Mouse (Mus musculus) erythroblast, adult 5-6 weeks (primary cell): ENCODE measurements around the gene Ces1b. TPM values are rescaled to one million over a fixed set of nuclear protein-coding genes. Genes with fewer than 3 reads are reported as not detected.

ENCODE experiments used
- ATAC-seq: replicated peaks from 2 replicates; pipeline ENCODE4 v1.8.0; 2016; ENCODE audit warnings: moderate number of reproducible peaks, mild to moderate bottlenecking, moderate TSS enrichment, inconsistent platforms; ENCODE audit not compliant: poor library complexity, low FRiP score, severe bottlenecking
- total RNA-seq, 2 experiments: library from RNA; stranded (forward) in 1 of 2; stranded (reverse) in 1 of 2; fragments of 150-400 nt in 1 of 2; fragments of 200-764, 138-1000 nt in 1 of 2; gene quantifications; 2 replicates each; pipeline versions ENCODE4 v1.2.3 to v1.2.4; 2015 to 2017; ENCODE audit warnings: low replicate concordance in 2 of 2

The Ces1b gene
- total RNA-seq, 2 experiments from 2014 or later: not detected

GRCm38 (mm10) chr8:93012226-93012625, 67.6 kb downstream of the Ces1b start:
- no peak for ATAC-seq

GRCm38 (mm10) chr8:93011439-93011838, 68.4 kb downstream of the Ces1b start:
- peak; percentile 64; the same call in 1 of the 2 replicates for ATAC-seq

GRCm38 (mm10) chr8:93010286-93010685, 69.5 kb downstream of the Ces1b start:
- no peak for ATAC-seq

Other genes with a start within 250 kb of the Ces1b start
- 7.7 and 29.0 TPM in 2 replicates for gene Lpcat2, start 224.7 kb downstream of the Ces1b start, total RNA-seq (2015; ENCODE audit: low replicate concordance)
- gene Lpcat2, start 224.7 kb downstream of the Ces1b start, total RNA-seq (2017; ENCODE audit: low replicate concordance): 8.6 and 8.8 TPM in 2 replicates
- gene Capns2, start 178.6 kb downstream of the Ces1b start, total RNA-seq (2015; ENCODE audit: low replicate concordance): not detected in 2 replicates
- not detected in 2 replicates for gene Capns2, start 178.6 kb downstream of the Ces1b start, total RNA-seq (2017; ENCODE audit: low replicate concordance)
- not detected in 2 replicates for gene Slc6a2, start 119.9 kb downstream of the Ces1b start, total RNA-seq (2015; ENCODE audit: low replicate concordance)
- not detected in 2 replicates for gene Slc6a2, start 119.9 kb downstream of the Ces1b start, total RNA-seq (2017; ENCODE audit: low replicate concordance)
- not detected in 2 replicates for gene Ces1a, start 31.8 kb downstream of the Ces1b start, total RNA-seq (2015; ENCODE audit: low replicate concordance)
- not detected in 2 replicates for gene Ces1a, start 31.8 kb downstream of the Ces1b start, total RNA-seq (2017; ENCODE audit: low replicate concordance)
- gene Ces1c, start 51.3 kb upstream of the Ces1b start, total RNA-seq (2015; ENCODE audit: low replicate concordance): not detected in 2 replicates
- not detected in 2 replicates for gene Ces1c, start 51.3 kb upstream of the Ces1b start, total RNA-seq (2017; ENCODE audit: low replicate concordance)
- gene Ces1d, start 117.8 kb upstream of the Ces1b start, total RNA-seq (2015; ENCODE audit: low replicate concordance): 0.42 TPM in 1 of 2 replicates, not detected in the other
- not detected in 2 replicates for gene Ces1d, start 117.8 kb upstream of the Ces1b start, total RNA-seq (2017; ENCODE audit: low replicate concordance)
- not detected in 2 replicates for gene Ces1e, start 149.6 kb upstream of the Ces1b start, total RNA-seq (2015; ENCODE audit: low replicate concordance)
- not detected in 2 replicates for gene Ces1e, start 149.6 kb upstream of the Ces1b start, total RNA-seq (2017; ENCODE audit: low replicate concordance)
- gene Ces1f, start 199.7 kb upstream of the Ces1b start, total RNA-seq (2015; ENCODE audit: low replicate concordance): not detected in 2 replicates
- not detected in 2 replicates for gene Ces1f, start 199.7 kb upstream of the Ces1b start, total RNA-seq (2017; ENCODE audit: low replicate concordance)